Mouse (Mus musculus) ES-Bruce4 (cell line): Measurements from ENCODE around the gene Rhbdd1.

ENCODE experiments used
- CTCF ChIP-seq: IDR thresholded peaks from one replicate; pipeline ENCODE4 v1.8.1; 2011; ENCODE audit warnings: low read depth, low read length
- POLR2A ChIP-seq: IDR thresholded peaks from one replicate; pipeline ENCODE4 v1.8.1; 2011; ENCODE audit warnings: low read length; ENCODE audit not compliant: insufficient read depth

DNA sequence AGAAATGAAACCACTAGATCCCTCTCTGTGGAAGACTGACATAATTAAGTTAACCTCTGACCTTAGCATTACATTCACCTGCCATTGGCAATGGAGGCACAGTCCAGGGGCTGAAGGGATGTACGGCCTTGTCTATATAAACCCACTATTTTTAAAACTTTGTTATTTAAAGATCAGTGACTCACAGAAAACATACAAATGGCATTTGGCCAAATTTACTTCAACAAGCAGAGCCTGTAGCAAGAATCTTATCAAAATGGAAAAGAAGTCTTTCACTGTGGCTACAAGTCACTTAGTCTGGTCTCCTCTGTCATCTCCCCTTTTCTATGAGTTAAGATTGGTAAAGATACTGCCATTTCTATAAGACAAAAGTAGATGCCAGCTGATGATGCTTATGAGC, 36.5 kb upstream of the Rhbdd1 start:
- TF ChIP-seq CTCF (no peak), POLR2A (no peak)
